Mouse (Mus musculus) lung, embryonic 14.5 days (tissue): ENCODE measurements around the gene Cbr4. TPM values are rescaled to one million over a fixed set of nuclear protein-coding genes. Genes with fewer than 3 reads are reported as not detected.

Experiments used
- ATAC-seq: fragments of 200-750 bp; cut with Nextera tagmentation; 2 replicates; pipeline ENCODE4 v1.8.0; 2017; ENCODE audit warnings: mild to moderate bottlenecking, moderate TSS enrichment, moderate library complexity; ENCODE audit not compliant: insufficient read depth
- DNase-seq: peaks from one replicate; pipeline ENCODE4 v3.0.0-alpha.2; 2015
- H3K27ac ChIP-seq: fragments of 300-500 bp; sonication (generic); 2 replicates; pipeline ENCODE4 v1.5.1; 2014; ENCODE audit warnings: low read depth, mild to moderate bottlenecking, moderate library complexity
- H3K27me3 ChIP-seq: fragments of 300-500 bp; sonication (generic); 2 replicates; pipeline ENCODE4 v1.6.1; 2014; ENCODE audit warnings: low read length, control low read depth; ENCODE audit not compliant: insufficient read depth
- H3K36me3 ChIP-seq: fragments of 300-500 bp; sonication (generic); 2 replicates; pipeline ENCODE4 v1.6.1; 2014; ENCODE audit warnings: control low read depth; ENCODE audit not compliant: insufficient read depth
- H3K4me1 ChIP-seq: fragments of 300-500 bp; sonication (generic); 2 replicates; pipeline ENCODE4 v1.6.1; 2014; ENCODE audit warnings: antibody characterized with exemption, control low read depth; ENCODE audit not compliant: insufficient read depth
- H3K4me2 ChIP-seq: fragments of 300-500 bp; sonication (generic); 2 replicates; pipeline ENCODE4 v1.6.1; 2014; ENCODE audit warnings: mild to moderate bottlenecking
- H3K4me3 ChIP-seq: fragments of 300-500 bp; sonication (generic); 2 replicates; pipeline ENCODE4 v1.5.1; 2014; ENCODE audit warnings: low read depth, low read length
- H3K9ac ChIP-seq: fragments of 300-500 bp; sonication (generic); 2 replicates; pipeline ENCODE4 v1.6.1; 2014
- H3K9me3 ChIP-seq: fragments of 300-500 bp; sonication (generic); 2 replicates; pipeline ENCODE4 v1.6.1; 2016; ENCODE audit warnings: low read depth, low read length, control low read depth
- CTCF ChIP-seq: IDR thresholded peaks from 2 replicates; pipeline ENCODE4 v1.5.1; 2016; ENCODE audit warnings: antibody characterized with exemption, low read depth
- WGBS: fragments of 180-500 bp; shearing (Covaris S2); extraction: QIAGEN DNeasy Blood & Tissue Kit; methylation state at CpG from one replicate; pipeline ENCODE4 v1.1.7; 2014; 5-methylcytosine and 5-hydroxymethylcytosine counted together
- polyA plus RNA-seq: library from polyadenylated mRNA; unstranded; fragments of >200 nt; fragmentation: Nextera tagmentation; extraction: Ambion mirVana; gene quantifications from 2 replicates; pipeline ENCODE4 v1.2.1, GENCODE M21; 2014

Gene Cbr4
- polyA plus RNA-seq, 1 experiment from 2014 or later = 26.4 TPM

- no peak for DNase-seq
- no peak for TF ChIP-seq CTCF
- WGBS = 68% methylated on average over 6 of the region's 6 CpGs
Observed at GRCm38 (mm10) chr8:61552221-61552620, 64.7 kb downstream of the Cbr4 start.

GRCm38 (mm10) chr8:61552755-61553402, 65.3 kb downstream of the Cbr4 start:
- Histone ChIP-seq H3K4me1 (peaks cover 3% of the 10 kb centered on the region; the same call in 1 of the 2 replicates), H3K9ac (no peak overlapping the region), H3K27me3 (no peaks in the 10 kb centered on the region), H3K4me2 (no peak overlapping the region), H3K36me3 (peaks cover 32% of the 10 kb centered on the region), H3K4me3 (no peak overlapping the region), H3K27ac (no peak overlapping the region), H3K9me3 (peaks cover 14% of the 10 kb centered on the region; the same call in 1 of the 2 replicates)
- TF ChIP-seq CTCF = no peak
- no peak for ATAC-seq
- WGBS = 80% methylated on average over 8 of the region's 8 CpGs
- no peak for DNase-seq

More at GRCm38 (mm10) chr8:61552221-61552620, 64.7 kb downstream of the Cbr4 start:
- no peak for ATAC-seq
- Histone ChIP-seq H3K9me3 (peaks cover 14% of the 10 kb centered on the region; the same call in 1 of the 2 replicates), H3K4me1 (peaks cover 3% of the 10 kb centered on the region; the same call in 1 of the 2 replicates), H3K4me3 (no peak overlapping the region), H3K27ac (no peak overlapping the region), H3K4me2 (no peak overlapping the region), H3K27me3 (no peaks in the 10 kb centered on the region), H3K9ac (no peak overlapping the region), H3K36me3 (peaks cover 37% of the 10 kb centered on the region)

GRCm38 (mm10) chr8:61555343-61555742, 67.8 kb downstream of the Cbr4 start:
- ATAC-seq (no peak), DNase-seq (no peak)
- H3K4me3 ChIP-seq = no peak overlapping the region
- no peaks in the 10 kb centered on the region; the same call in 1 of the 2 replicates for H3K9me3 ChIP-seq
- H3K27ac ChIP-seq = no peak overlapping the region
- peaks cover 8% of the 10 kb centered on the region; the same call in 1 of the 2 replicates for H3K36me3 ChIP-seq
- H3K9ac ChIP-seq = no peak overlapping the region
- no peak for TF ChIP-seq CTCF
- 70% methylated on average over 6 of the region's 6 CpGs for WGBS
- H3K4me1 ChIP-seq = peaks cover 14% of the 10 kb centered on the region; the same call in 1 of the 2 replicates
- no peaks in the 10 kb centered on the region for H3K27me3 ChIP-seq
- H3K4me2 ChIP-seq = no peak overlapping the region

GRCm38 (mm10) chr8:61556219-61556618, 68.7 kb downstream of the Cbr4 start:
- no peak overlapping the region for H3K27ac ChIP-seq
- H3K4me2 ChIP-seq = no peak overlapping the region
- DNase-seq (no peak), ATAC-seq (no peak)
- WGBS = 48% methylated on average over 8 of the region's 8 CpGs
- TF ChIP-seq CTCF = no peak
- no peak overlapping the region for H3K4me3 ChIP-seq
- peaks cover 4% of the 10 kb centered on the region; the same call in 1 of the 2 replicates for H3K36me3 ChIP-seq
- no peak overlapping the region for H3K9ac ChIP-seq
- H3K9me3 ChIP-seq = no peaks in the 10 kb centered on the region
- H3K27me3 ChIP-seq = no peaks in the 10 kb centered on the region
- peaks cover 16% of the 10 kb centered on the region; the same call in 1 of the 2 replicates for H3K4me1 ChIP-seq
